Mouse (Mus musculus): ENCODE measurements around the gene Phldb2. TPM values are rescaled to one million over a fixed set of nuclear protein-coding genes. Genes with fewer than 3 reads are reported as not detected.

The Phldb2 gene
- 10 to 100 TPM; 16.4 to 17.3 TPM for total RNA-seq (2021)

- intact Hi-C loops (cut with DNase I) = no loop called here
Observed at GRCm38 (mm10) chr16:45953394-45953793, at the start of gene Phldb2. Phldb2 (minus strand) TSS chr16:45953598.

DNA sequence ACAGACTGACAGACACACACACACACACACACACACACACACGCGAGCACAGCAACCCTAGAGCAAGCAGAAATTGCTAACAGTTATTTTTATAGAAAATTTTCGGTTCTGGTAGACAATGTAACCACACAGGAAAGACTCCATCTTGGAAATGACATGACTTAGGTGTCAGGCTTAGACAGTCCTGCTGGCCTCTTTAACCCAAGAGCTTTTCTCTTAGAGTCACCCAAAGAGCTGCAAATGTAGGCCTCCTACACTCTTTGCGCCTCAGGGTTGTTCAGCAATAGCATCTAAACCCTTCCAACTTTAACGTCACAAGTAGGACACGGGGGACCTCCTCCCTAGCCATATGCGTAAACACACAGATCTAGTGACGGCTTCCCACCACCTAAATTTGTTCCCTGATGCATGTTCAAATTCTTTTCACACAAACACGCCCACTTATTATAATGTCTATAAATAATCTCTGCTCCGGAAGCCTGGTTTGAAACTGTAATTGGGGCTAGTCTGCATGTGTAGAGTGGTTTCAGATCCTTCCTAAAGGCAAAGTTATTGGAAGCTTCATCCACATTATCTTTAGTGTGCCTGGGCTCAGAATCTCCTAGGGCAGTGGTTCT, 48.3 kb upstream of the Phldb2 start:
- intact Hi-C loops (cut with DNase I) = no loop called here
- no peak for DNase-seq (ENCODE audit: low spot score)

More at GRCm38 (mm10) chr16:45953394-45953793, at the start of gene Phldb2:
- no peak for DNase-seq (ENCODE audit: low spot score)

- no peak for DNase-seq (ENCODE audit: low spot score)
- intact Hi-C loops (cut with DNase I) = no loop called here
Observed at GRCm38 (mm10) chr16:46000976-46001375, 47.6 kb upstream of the Phldb2 start.

DNA sequence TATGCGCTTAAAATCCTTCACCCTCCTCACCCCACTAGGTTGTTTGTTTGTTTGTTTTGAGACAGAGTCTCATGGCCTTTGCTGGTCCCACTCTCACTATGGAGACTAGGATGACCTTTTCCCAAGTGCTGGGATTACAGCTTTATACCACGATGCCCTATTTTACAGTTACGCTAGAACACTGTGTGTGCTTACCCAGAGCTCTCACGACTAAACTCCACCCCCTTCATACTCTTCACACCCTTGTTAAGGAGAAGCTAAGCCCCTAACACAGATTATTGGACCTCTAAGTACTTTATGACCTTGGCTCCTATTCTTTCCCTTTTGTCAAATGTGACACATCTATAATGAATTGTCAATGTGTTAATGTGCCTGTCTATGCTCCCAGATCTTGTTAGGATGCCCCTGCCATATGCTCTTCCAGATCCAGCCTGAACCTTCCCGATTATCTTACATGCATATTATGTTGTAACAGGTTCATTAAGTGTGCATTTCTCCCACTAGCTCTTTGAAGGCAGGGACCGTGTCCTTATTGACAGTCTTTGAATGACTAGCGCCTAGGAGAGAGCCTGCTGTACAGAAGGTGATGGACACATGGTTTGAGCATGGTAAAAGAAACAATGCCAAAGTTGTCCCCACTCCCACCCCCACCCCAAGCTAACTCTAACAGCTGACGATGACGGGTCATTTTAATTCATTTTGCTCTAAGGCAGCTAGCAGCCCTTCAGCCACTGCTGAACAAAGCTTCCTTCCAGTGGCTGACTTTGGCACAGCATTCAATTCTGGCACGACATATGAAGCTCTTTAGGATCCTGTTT, 46.2 kb upstream of the Phldb2 start:
- intact Hi-C loops (cut with DNase I) = no loop called here
- DNase-seq (ENCODE audit: low spot score) = no peak

- intact Hi-C loops (cut with DNase I) = no loop called here
- DNase-seq (ENCODE audit: low spot score) = no peak
Observed at GRCm38 (mm10) chr16:45998231-45998630, 44.8 kb upstream of the Phldb2 start.

GRCm38 (mm10) chr16:45990901-45991676, 37.7 kb upstream of the Phldb2 start:
- no peak for DNase-seq (ENCODE audit: low spot score)
- intact Hi-C loops (cut with DNase I) = loop anchor here (2.0 to 5.0 kb wide), 2 partner anchors 32 to 111 kb away; no protein-coding TSS in a partner anchor

DNA sequence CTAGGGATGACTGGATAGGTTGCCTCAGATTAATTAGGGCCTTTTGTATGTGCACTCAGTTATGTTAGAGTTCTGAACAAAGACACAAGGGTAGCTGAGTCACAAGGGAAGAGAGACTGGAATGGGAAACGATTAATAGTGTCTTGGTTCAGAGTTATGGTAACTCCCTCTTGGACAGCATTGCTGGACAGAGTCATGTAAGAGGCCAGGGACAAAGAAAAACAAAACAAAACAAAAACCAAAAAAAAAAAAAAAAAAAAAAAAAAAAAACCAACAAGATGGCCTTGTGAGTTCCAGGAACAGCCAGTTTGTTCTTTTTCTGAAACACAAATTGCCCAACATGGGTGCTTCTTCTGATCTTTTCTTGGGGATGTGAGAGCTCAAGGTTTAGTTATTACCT, 32.8 kb upstream of the Phldb2 start:
- DNase-seq (ENCODE audit: low spot score) = no peak
- intact Hi-C loops (cut with DNase I) = no loop called here

GRCm38 (mm10) chr16:45984610-45985606, 31.5 kb upstream of the Phldb2 start:
- DNase-seq (ENCODE audit: low spot score) = no peak
- intact Hi-C loops (cut with DNase I) = no loop called here

DNA sequence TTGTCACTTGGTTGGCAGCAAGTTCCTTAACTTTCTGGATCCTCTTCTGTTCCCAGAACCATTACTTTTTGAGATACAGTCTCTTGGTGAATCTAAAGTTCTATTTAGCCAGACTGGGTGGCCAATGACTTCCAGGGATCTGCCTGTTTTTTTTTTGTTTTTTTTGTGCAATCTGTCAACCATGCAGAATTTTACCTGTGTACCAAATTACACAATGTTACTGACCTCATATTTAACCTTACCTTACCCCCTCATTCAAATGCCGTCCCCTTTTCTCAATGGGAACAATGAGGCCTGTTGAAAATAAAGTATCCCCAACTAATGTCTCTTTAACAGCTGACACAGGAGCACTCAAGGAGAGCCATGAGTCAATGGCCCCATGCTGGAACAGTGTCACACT, 22.9 kb upstream of the Phldb2 start:
- no peak for DNase-seq (ENCODE audit: low spot score)
- intact Hi-C loops (cut with DNase I) = no loop called here

DNA sequence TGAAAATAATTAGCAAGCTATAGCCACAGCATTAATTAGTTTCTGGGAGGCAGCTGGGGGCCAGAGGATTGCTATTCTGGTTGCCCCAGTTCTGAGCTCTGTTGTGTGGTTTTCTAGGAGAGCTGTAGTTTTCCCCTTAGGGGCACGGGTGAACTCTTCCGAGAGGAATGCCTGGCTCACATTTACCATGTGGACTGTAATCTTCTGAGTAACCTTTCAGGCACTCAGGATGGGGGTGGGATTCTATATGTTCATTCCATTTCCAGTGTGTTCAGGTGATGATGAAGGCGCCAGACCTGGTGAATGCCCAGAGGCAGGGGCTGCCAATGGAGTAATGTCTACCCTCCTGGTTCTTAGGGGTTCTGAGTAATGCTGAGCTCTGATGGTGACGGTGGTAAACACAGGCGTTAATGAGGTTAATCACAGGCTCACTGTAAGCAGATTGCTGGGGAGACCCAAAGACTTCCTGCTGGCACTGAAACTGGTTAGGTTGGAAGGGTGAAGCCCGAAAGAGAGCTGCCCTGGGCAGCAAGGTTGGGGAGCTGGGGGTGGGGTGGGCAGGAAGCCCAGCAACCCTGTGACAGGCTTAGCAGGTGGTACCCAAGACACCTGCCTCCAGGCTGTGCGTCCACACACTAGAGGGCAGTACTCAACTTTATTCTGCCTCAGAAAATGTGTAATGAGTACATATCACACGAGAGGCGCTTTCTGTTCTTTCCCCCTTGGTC, 20.7 kb upstream of the Phldb2 start:
- intact Hi-C loops (cut with DNase I) = loop anchor here (2.0 to 5.0 kb wide), 2 partner anchors 48 to 73 kb away; no protein-coding TSS in a partner anchor
- no peak for DNase-seq (ENCODE audit: low spot score)

DNA sequence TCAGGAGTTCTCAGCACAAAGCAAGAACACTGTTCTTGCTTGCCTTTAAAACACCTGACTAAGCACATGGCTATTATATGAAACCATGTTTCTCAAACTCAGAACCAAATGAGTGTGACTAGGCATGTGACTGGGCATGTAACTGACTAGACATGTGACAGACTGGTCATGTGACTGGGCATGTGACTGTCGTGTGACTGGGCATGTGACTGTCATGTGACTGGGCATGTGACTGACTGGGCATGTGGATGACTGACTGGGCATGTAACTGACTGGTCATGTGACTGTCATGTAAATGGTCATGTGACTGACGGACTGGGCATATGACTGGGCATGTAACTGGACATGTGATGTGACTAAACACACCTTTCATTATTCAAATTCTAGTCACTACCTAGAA, 16.8 kb upstream of the Phldb2 start:
- intact Hi-C loops (cut with DNase I) = loop anchor here (5.0 kb wide), 1 partner anchor 52 kb away; no protein-coding TSS in a partner anchor
- DNase-seq (ENCODE audit: low spot score) = no peak

- no peak for DNase-seq (ENCODE audit: low spot score)
- intact Hi-C loops (cut with DNase I) = no loop called here
Observed at GRCm38 (mm10) chr16:45968716-45969115, 15.3 kb upstream of the Phldb2 start.

- intact Hi-C loops (cut with DNase I) = loop anchor here (1.0 to 2.0 kb wide), 3 partner anchors 123 to 282 kb away; no protein-coding TSS in a partner anchor
Observed at GRCm38 (mm10) chr16:45967471-45967870, 14.1 kb upstream of the Phldb2 start.

GRCm38 (mm10) chr16:45966604-45967003, 13.2 kb upstream of the Phldb2 start:
- no peak for DNase-seq (ENCODE audit: low spot score)
- intact Hi-C loops (cut with DNase I) = loop anchor here (1.0 to 2.0 kb wide), 3 partner anchors 122 to 281 kb away; no protein-coding TSS in a partner anchor

More at GRCm38 (mm10) chr16:45967471-45967870, 14.1 kb upstream of the Phldb2 start:
- peak; percentile 36 for DNase-seq (ENCODE audit: low spot score)

DNA sequence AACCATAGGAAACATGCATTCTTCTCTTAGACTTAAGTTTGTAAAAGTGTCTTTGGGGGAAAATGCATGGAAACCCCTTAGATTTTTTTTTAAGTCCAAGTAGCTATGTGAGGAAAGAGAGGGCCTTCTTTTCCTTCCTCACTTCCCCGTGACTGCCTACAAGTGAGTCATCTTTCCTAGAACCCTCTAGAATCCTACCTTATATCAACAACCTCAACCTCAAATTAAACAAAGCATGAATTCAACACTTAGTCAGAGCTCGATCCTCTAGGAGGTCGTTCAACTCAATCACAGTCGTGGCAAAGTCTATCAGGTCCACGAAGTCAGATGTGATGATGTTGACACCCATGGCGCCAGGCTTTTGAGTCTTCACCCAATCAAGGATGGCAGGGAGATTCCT, 11.4 kb upstream of the Phldb2 start:
- no peak for DNase-seq (ENCODE audit: low spot score)
- intact Hi-C loops (cut with DNase I) = loop anchor here (5.0 kb wide), 1 partner anchor 72 kb away; no protein-coding TSS in a partner anchor

DNA sequence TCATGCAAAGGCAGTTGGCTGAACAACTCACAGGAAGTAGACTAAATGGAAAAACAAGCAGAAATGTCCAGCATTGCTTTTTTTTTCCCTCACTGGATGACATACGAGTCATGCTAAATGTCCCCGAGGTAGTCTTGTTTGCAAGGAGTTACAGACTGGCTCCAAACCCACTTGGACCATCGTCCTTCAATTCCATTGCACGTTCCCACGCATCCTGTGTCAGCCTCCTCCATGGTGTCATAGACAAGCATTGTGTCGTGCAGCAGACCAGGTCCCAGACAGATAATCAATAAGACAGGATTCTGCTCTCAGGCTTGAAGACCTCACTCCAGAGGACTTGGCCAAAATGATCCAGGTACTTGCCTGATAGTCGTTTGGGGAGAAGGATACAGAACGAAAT, 10.4 kb upstream of the Phldb2 start:
- no peak for DNase-seq (ENCODE audit: low spot score)
- intact Hi-C loops (cut with DNase I) = loop anchor here (5.0 kb wide), 1 partner anchor 72 kb away; no protein-coding TSS in a partner anchor

- DNase-seq (ENCODE audit: low spot score) = no peak
- intact Hi-C loops (cut with DNase I) = loop anchor here (5.0 kb wide), 1 partner anchor 71 kb away; no protein-coding TSS in a partner anchor
Observed at GRCm38 (mm10) chr16:45963088-45963487, 9.7 kb upstream of the Phldb2 start.

DNA sequence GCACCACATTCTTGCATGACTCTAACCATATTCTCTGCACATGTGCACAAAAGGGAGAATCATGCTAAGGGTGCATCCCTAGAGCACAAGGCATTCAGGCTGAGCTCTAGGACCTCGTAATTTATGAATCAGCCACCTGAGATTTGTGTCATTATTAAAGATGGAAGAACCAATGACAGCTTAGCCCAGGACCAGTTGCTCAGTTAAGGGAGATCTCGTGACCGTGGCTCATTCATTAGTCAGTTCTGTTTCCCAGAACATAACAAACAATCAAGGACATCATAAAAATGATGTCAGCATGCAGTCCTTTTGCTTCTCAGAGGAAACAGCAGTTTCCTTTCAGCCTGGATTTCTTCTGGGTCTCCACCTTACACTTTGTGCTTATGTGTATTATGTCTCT, 7.6 kb upstream of the Phldb2 start:
- DNase-seq (ENCODE audit: low spot score) = no peak
- intact Hi-C loops (cut with DNase I) = loop anchor here (5.0 kb wide), 1 partner anchor 69 kb away; no protein-coding TSS in a partner anchor
